Mouse (Mus musculus): Measurements from ENCODE around the gene Flrt1. TPM values are rescaled to one million over a fixed set of nuclear protein-coding genes. Genes with fewer than 3 reads are reported as not detected.
"Not testable (repeated sequence)": the region's sequence is repeated elsewhere in the genome, so short reads cannot be mapped to it uniquely, and the experiment has no call there.

The Flrt1 gene
- polyA plus RNA-seq, 1 experiment from 2014 or later: 3.5 TPM

DNA sequence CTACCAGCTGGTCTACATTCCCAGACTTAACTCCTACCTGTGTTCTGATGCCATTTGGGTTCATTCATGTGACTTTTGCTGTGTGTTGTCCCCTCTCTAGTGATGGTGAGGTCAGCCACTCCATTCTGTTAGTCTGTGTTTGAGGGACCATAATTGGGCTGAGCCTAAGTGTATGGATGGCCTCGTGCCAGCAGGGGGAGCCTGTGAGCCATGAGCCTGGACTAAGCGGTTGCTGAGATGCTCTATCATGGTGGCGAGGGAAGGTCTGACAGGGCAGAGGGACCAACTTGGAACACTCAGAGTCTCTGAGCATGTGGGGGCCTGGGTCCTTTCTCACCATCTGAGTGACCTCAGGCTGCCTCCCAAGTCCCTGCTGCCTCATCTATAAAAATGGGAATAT is 41.0 kb downstream of the Flrt1 start:
- no peak overlapping the region for H3K27ac ChIP-seq
- no peak overlapping the region for H3K4me2 ChIP-seq
- H3K36me3 ChIP-seq: no peaks in the 10 kb centered on the region
- H3K4me3 ChIP-seq (replicated peaks): no peak overlapping the region
- H3K9ac ChIP-seq: no peak overlapping the region
- no peaks in the 10 kb centered on the region for H3K9me3 ChIP-seq
- 4% methylated on average over 3 of the region's 3 CpGs for WGBS
- peaks cover 36% of the 10 kb centered on the region for H3K4me1 ChIP-seq
- no peaks in the 10 kb centered on the region for H3K27me3 ChIP-seq (replicated peaks)
- ATAC-seq (ENCODE audit: insufficient read depth, low FRiP score, low read depth): peak; percentile 57; the same call in 1 of the 2 replicates

DNA sequence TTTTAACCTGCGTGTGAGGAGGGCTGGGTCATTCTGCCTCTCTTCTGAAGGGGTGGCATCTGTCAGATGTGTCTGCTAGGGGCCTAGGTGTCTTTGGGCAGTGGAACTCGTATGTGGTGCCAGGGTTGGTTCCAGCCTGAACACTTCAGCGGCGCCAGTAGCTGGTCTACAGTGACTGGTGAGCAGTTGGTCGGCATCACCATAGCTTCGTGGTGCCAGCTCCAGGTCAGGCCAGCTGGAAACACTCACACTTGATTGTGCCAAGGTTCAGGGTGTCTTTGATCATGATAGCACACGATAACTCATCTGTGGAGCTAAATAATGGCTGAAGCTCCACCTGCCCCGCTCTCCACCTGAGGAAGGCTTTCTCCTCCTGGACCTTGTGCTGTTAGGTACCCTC is 42.6 kb downstream of the Flrt1 start:
- 90% methylated on average over 8 of the region's 8 CpGs for WGBS
- no peak overlapping the region for H3K27ac ChIP-seq
- H3K9me3 ChIP-seq: no peaks in the 10 kb centered on the region
- no peak overlapping the region for H3K9ac ChIP-seq
- no peaks in the 10 kb centered on the region for H3K27me3 ChIP-seq (replicated peaks)
- H3K4me1 ChIP-seq: peaks cover 26% of the 10 kb centered on the region
- no peak overlapping the region for H3K4me3 ChIP-seq (replicated peaks)
- H3K4me2 ChIP-seq: no peak overlapping the region
- ATAC-seq (ENCODE audit: insufficient read depth, low FRiP score, low read depth): no peak
- no peaks in the 10 kb centered on the region for H3K36me3 ChIP-seq

- no peaks in the 10 kb centered on the region for H3K27me3 ChIP-seq (replicated peaks)
- WGBS: 84% methylated on average over 5 of the region's 5 CpGs
- no peak overlapping the region for H3K9ac ChIP-seq
- H3K36me3 ChIP-seq: no peaks in the 10 kb centered on the region
- H3K4me2 ChIP-seq: no peak overlapping the region
- H3K27ac ChIP-seq: no peak overlapping the region
- no peak for ATAC-seq (ENCODE audit: insufficient read depth, low FRiP score, low read depth)
- no peaks in the 10 kb centered on the region for H3K9me3 ChIP-seq
- H3K4me1 ChIP-seq: peaks cover 28% of the 10 kb centered on the region
- H3K4me3 ChIP-seq (replicated peaks): no peak overlapping the region
These were observed 43.4 kb downstream of the Flrt1 start for GRCm38 (mm10) chr19:7062110-7062509.

DNA sequence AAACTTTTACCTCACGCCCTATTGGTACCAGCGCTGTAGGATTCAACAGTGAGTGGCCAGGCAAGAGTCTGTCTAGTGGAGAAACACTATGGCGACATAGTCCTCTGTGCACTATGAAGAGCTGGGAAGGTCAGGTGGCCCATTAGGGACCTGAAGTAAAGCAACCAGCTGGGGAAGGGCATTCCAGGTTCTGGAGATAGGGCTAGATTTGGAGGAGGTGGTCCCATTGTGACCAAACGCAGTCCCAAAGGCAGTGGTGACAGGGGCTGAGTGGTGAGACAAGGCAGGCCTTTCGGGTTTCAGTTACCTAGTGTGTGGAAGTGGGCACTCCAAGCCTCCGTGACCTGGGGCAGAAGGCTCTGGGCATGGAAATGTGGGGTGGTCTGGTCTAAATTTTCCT is 47.0 kb downstream of the Flrt1 start:
- H3K4me3 ChIP-seq (replicated peaks): no peak overlapping the region
- no peak overlapping the region for H3K27ac ChIP-seq
- no peak for ATAC-seq (ENCODE audit: insufficient read depth, low FRiP score, low read depth)
- H3K36me3 ChIP-seq: no peaks in the 10 kb centered on the region
- no peaks in the 10 kb centered on the region for H3K9me3 ChIP-seq
- H3K4me2 ChIP-seq: peak overlapping the region; percentile 100
- peaks cover 27% of the 10 kb centered on the region for H3K4me1 ChIP-seq
- 71% methylated on average over 6 of the region's 6 CpGs for WGBS
- H3K27me3 ChIP-seq (replicated peaks): no peaks in the 10 kb centered on the region
- H3K9ac ChIP-seq: no peak overlapping the region

- peak overlapping the region; percentile 71 for H3K4me3 ChIP-seq (replicated peaks)
- peak overlapping the region; percentile 100 for H3K4me2 ChIP-seq
- no peaks in the 10 kb centered on the region for H3K36me3 ChIP-seq
- H3K27me3 ChIP-seq (replicated peaks): no peaks in the 10 kb centered on the region
- peaks cover 27% of the 10 kb centered on the region for H3K4me1 ChIP-seq
- H3K9me3 ChIP-seq: no peaks in the 10 kb centered on the region
- H3K27ac ChIP-seq: peak overlapping the region; percentile 76
- H3K9ac ChIP-seq: no peak overlapping the region
- WGBS: 1% methylated on average over 15 of the region's 15 CpGs
- peak; percentile 84 for ATAC-seq (ENCODE audit: insufficient read depth, low FRiP score, low read depth)
These were observed 47.8 kb downstream of the Flrt1 start for GRCm38 (mm10) chr19:7057722-7058207.

DNA sequence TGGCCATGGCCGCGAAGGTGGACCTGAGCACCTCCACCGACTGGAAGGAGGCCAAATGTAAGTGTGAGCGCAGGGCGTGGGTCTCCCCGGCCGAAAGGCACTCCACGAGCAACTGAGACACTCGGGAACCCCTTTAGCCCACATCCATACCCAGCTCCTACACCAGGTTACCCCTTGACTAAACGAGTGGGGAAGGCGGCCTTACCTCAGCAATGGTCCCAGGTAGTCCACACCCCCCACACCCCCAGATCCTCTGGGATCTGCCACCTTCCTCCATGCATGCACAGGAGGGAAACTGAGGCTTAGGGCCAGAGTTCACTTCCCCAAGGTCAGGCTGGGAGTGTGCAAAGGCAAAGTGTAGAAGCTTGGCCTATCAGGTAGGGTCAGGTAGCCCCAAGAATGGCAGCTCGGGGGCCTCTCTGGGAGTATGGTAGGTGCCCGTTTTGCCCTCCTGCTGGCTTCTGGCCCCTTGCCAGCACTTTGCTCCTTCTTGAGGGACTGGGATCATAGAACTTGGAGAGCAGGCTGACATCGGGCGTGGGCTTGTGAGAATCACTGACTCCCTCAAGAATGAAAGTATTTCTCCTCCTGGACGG is 48.3 kb downstream of the Flrt1 start:
- WGBS: 3% methylated on average over 14 of the region's 16 CpGs

GRCm38 (mm10) chr19:7056248-7057087 is 49.1 kb downstream of the Flrt1 start, which contains the start of gene Macrod1:
TSS of gene Macrod1 (plus strand) at chr19:7056810.
- Histone ChIP-seq H3K9me3 (no peaks in the 10 kb centered on the region), H3K9ac (peak within 1 kb of the TSS; percentile 50), H3K27ac (peak within 1 kb of the TSS; percentile 76), H3K27me3 (replicated peaks) (no peaks in the 10 kb centered on the region), H3K36me3 (no peaks in the 10 kb centered on the region), H3K4me2 (peak within 1 kb of the TSS; percentile 100), H3K4me1 (peaks cover 27% of the 10 kb centered on the region), H3K4me3 (replicated peaks) (peak within 1 kb of the TSS; percentile 71)
- WGBS: 1% methylated on average over 71 of the region's 72 CpGs
- peak; percentile 72 for ATAC-seq (ENCODE audit: insufficient read depth, low FRiP score, low read depth)

More for the DNA sequence above, 48.3 kb downstream of the Flrt1 start:
- peak; percentile 12 for ATAC-seq (ENCODE audit: insufficient read depth, low FRiP score, low read depth)
- Histone ChIP-seq H3K9ac (peak overlapping the region; percentile 50), H3K4me3 (replicated peaks) (peak overlapping the region; percentile 71), H3K27me3 (replicated peaks) (no peaks in the 10 kb centered on the region), H3K9me3 (no peaks in the 10 kb centered on the region), H3K4me1 (peaks cover 27% of the 10 kb centered on the region), H3K36me3 (no peaks in the 10 kb centered on the region), H3K4me2 (peak overlapping the region; percentile 100), H3K27ac (peak overlapping the region; percentile 76)

DNA sequence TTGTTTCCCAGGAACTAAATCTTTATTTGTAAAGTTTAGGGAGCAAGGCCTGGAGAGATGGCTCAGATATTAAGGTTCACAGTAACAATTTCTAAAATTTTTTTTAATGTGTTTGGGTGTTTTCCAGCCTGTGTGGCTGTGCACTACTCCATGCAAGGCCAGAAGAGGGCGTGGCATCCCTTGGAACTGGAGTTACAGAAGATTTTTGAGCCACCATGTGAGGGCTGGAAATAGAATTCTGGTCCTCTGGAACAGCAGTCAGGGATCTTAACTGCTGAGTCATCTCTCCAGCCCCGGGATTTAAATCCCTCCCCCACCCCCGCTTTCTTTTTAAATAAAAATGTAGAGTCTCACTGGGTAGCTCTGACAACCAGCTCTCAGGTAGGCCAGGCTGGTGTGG is 50.4 kb downstream of the Flrt1 start:
- H3K9me3 ChIP-seq: no peaks in the 10 kb centered on the region
- no peaks in the 10 kb centered on the region for H3K27me3 ChIP-seq (replicated peaks)
- H3K4me1 ChIP-seq: peaks cover 27% of the 10 kb centered on the region
- no peak for ATAC-seq (ENCODE audit: insufficient read depth, low FRiP score, low read depth)
- no peaks in the 10 kb centered on the region for H3K36me3 ChIP-seq
- 34% methylated on average over 3 of the region's 3 CpGs for WGBS
- no peak overlapping the region for H3K4me3 ChIP-seq (replicated peaks)
- H3K27ac ChIP-seq: no peak overlapping the region
- H3K9ac ChIP-seq: no peak overlapping the region
- H3K4me2 ChIP-seq: no peak overlapping the region

- Histone ChIP-seq H3K4me3 (replicated peaks) (no peak overlapping the region), H3K27ac (no peak overlapping the region), H3K9ac (no peak overlapping the region), H3K27me3 (replicated peaks) (no peaks in the 10 kb centered on the region), H3K4me1 (peaks cover 27% of the 10 kb centered on the region), H3K36me3 (no peaks in the 10 kb centered on the region), H3K4me2 (no peak overlapping the region), H3K9me3 (no peaks in the 10 kb centered on the region)
- ATAC-seq (ENCODE audit: insufficient read depth, low FRiP score, low read depth): no peak
- WGBS: 53% methylated on average over 10 of the region's 10 CpGs
These were observed 50.8 kb downstream of the Flrt1 start for GRCm38 (mm10) chr19:7054772-7055171.

DNA sequence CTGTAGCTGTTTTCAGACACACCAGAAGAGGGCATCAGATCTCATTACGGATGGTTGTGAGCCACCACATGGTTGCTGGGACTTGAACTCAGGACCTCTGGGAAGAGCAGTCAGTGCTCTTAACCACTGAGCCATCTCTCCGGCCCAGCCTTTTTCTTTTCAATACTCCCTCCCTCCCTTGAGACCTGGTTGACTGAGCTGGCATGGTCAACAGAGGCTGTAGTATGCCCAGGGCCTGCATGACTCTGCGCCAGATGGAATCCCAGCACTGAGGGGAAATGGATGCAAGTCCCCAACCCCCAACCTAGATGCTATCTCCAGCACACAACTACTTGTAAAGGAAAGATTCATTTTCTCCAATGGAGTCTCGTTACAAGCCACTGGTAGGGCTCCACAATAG is 52.1 kb downstream of the Flrt1 start:
- ATAC-seq (ENCODE audit: insufficient read depth, low FRiP score, low read depth); H3K36me3 ChIP-seq; H3K27ac ChIP-seq; H3K4me3 ChIP-seq (replicated peaks); H3K9me3 ChIP-seq; H3K9ac ChIP-seq; H3K4me2 ChIP-seq; H3K27me3 ChIP-seq (replicated peaks): not testable (repeated sequence)
- WGBS: 90% methylated on average over 4 of the region's 4 CpGs
- H3K4me1 ChIP-seq: peaks cover 26% of the 10 kb centered on the region

GRCm38 (mm10) chr19:7044706-7045105 is 60.8 kb downstream of the Flrt1 start:
- Histone ChIP-seq H3K4me1 (no peaks in the 10 kb centered on the region), H3K27ac (no peak overlapping the region), H3K4me3 (replicated peaks) (no peak overlapping the region), H3K27me3 (replicated peaks) (no peaks in the 10 kb centered on the region), H3K4me2 (no peak overlapping the region), H3K9me3 (no peaks in the 10 kb centered on the region), H3K36me3 (no peaks in the 10 kb centered on the region), H3K9ac (no peak overlapping the region)
- no peak for ATAC-seq (ENCODE audit: insufficient read depth, low FRiP score, low read depth)
- 43% methylated on average over 4 of the region's 4 CpGs for WGBS

DNA sequence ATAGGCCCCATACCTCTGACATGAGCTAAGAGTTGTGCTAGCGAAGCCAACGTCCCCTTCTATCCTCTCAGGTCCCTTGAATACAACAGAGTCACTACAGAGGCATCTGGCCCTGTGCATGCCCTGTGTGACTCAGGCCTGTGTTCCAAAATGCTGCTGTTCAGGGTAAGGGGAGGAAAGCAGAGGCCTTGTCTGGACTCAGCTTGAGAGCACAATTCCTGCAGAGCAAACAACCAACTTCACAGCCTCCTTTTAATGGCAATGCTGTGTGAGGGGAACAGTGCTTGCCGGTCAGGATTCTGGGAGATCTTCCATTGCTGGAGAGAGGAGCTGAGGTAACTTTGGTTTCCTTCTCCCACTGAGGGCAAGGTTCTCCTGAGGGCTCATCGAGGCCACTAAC is 61.2 kb downstream of the Flrt1 start:
- no peaks in the 10 kb centered on the region for H3K4me1 ChIP-seq
- no peaks in the 10 kb centered on the region for H3K36me3 ChIP-seq
- no peaks in the 10 kb centered on the region for H3K9me3 ChIP-seq
- no peaks in the 10 kb centered on the region for H3K27me3 ChIP-seq (replicated peaks)
- H3K4me3 ChIP-seq (replicated peaks): no peak overlapping the region
- H3K4me2 ChIP-seq: no peak overlapping the region
- H3K27ac ChIP-seq: no peak overlapping the region
- WGBS: 65% methylated on average over 4 of the region's 4 CpGs
- no peak overlapping the region for H3K9ac ChIP-seq
- no peak for ATAC-seq (ENCODE audit: insufficient read depth, low FRiP score, low read depth)
